Mouse (Mus musculus): ENCODE data around the gene Vax1.

Gene Vax1

GRCm38 (mm10) chr19:59169936-59170765 lies at the start of gene Vax1:
Gene Vax1 (minus strand): TSS chr19:59170056.
- DNase-seq (ENCODE audit: low spot score in 2 of 2): no peak

- no peak for DNase-seq (ENCODE audit: low spot score in 2 of 2)
These were observed 49.1 kb upstream of the Vax1 start, which contains the start of gene Kcnk18 for GRCm38 (mm10) chr19:59218991-59219390. Gene Kcnk18 (plus strand): TSS chr19:59219214.

- no peak for DNase-seq (ENCODE audit: low spot score in 2 of 2)
These were observed 47.0 kb upstream of the Vax1 start for GRCm38 (mm10) chr19:59216891-59217290.

- DNase-seq (ENCODE audit: low spot score in 2 of 2): no peak
These were observed 39.1 kb upstream of the Vax1 start for GRCm38 (mm10) chr19:59208986-59209385.

GRCm38 (mm10) chr19:59208475-59208874 lies 38.6 kb upstream of the Vax1 start:
- DNase-seq (ENCODE audit: low spot score in 2 of 2): peak; percentile 34 to 78

- no peak for DNase-seq (ENCODE audit: low spot score in 2 of 2)
These were observed 28.3 kb upstream of the Vax1 start for GRCm38 (mm10) chr19:59198161-59198560.

GRCm38 (mm10) chr19:59196111-59196666 lies 26.3 kb upstream of the Vax1 start:
- peak; percentile 13 to 58 for DNase-seq (ENCODE audit: low spot score in 2 of 2)

- no peak for DNase-seq (ENCODE audit: low spot score in 2 of 2)
These were observed 25.4 kb upstream of the Vax1 start for GRCm38 (mm10) chr19:59195181-59195770.

- no peak for DNase-seq (ENCODE audit: low spot score in 2 of 2)
These were observed 24.3 kb upstream of the Vax1 start for GRCm38 (mm10) chr19:59193986-59194820.

GRCm38 (mm10) chr19:59193456-59193855 lies 23.6 kb upstream of the Vax1 start:
- DNase-seq (ENCODE audit: low spot score in 2 of 2): no peak

- no peak for DNase-seq (ENCODE audit: low spot score in 2 of 2)
These were observed 22.6 kb upstream of the Vax1 start for GRCm38 (mm10) chr19:59192491-59192890.

- DNase-seq (ENCODE audit: low spot score in 2 of 2): no peak
These were observed 21.3 kb upstream of the Vax1 start for GRCm38 (mm10) chr19:59191123-59191505.

GRCm38 (mm10) chr19:59190431-59191122 lies 20.7 kb upstream of the Vax1 start:
- no peak for DNase-seq (ENCODE audit: low spot score in 2 of 2)

GRCm38 (mm10) chr19:59188981-59189380 lies 19.1 kb upstream of the Vax1 start:
- DNase-seq (ENCODE audit: low spot score in 2 of 2): no peak

- DNase-seq (ENCODE audit: low spot score in 2 of 2): no peak
These were observed 14.1 kb upstream of the Vax1 start for GRCm38 (mm10) chr19:59184000-59184399.

GRCm38 (mm10) chr19:59173341-59174015 lies 3.6 kb upstream of the Vax1 start:
- no peak for DNase-seq (ENCODE audit: low spot score in 2 of 2)

- no peak for DNase-seq (ENCODE audit: low spot score in 2 of 2)
These were observed 2.9 kb upstream of the Vax1 start for GRCm38 (mm10) chr19:59172781-59173180.

GRCm38 (mm10) chr19:59171871-59172245 lies 2.0 kb upstream of the Vax1 start:
- DNase-seq (ENCODE audit: low spot score in 2 of 2): no peak

- DNase-seq (ENCODE audit: low spot score in 2 of 2): no peak
These were observed 1.5 kb upstream of the Vax1 start for GRCm38 (mm10) chr19:59171151-59171870.

GRCm38 (mm10) chr19:59170766-59171095 lies 875 bp upstream of the Vax1 start:
- no peak for DNase-seq (ENCODE audit: low spot score in 2 of 2)

Data from frontal cortex, postnatal 10 days (tissue).